11 mouse cellular contexts compared by ENCODE assay signal in genomic region chr2:167271121-167271521, GRCm38 (mm10). TPM values are rescaled to one million over a fixed set of nuclear protein-coding genes. Genes with fewer than 3 reads are reported as not detected.
DNase-seq lines count a peak whose midpoint lies in the region; ATAC-seq lines count a peak whose summit lies in the region.
"Had no signal": no experiment of that assay in that cellular context is flagged by ENCODE, and none has a peak within 500 bp of the region (broad histone marks: within the 10 kb centered on the region; RNA-seq: fewer than 3 reads in every experiment).

No protein-coding gene starts in this region.

- DNase-seq in heart, adult 11 months, result peak; percentile 98
- no peak for DNase-seq in heart, embryonic 10.5 days (ENCODE audit: low spot score)
- DNase-seq in ovary, adult 18-20 months (ENCODE audit: low spot score), result peak; percentile 0
- no peak for DNase-seq in ovary, postnatal 14 days (ENCODE audit: low spot score)
- peak; percentile 74 to 76 for DNase-seq in heart, postnatal 10 days
- peak; percentile 7 for DNase-seq in urinary bladder, postnatal 25 days (ENCODE audit: low spot score)
- DNase-seq in T-cell, adult 2 months (ENCODE audit: low spot score), result no peak
- DNase-seq: cerebellum, adult 8-10 months had no signal

- peaks cover 11% of the 10 kb centered on the region; the same call in 1 of the 2 replicates for H3K4me1 ChIP-seq in heart, embryonic 10.5 days
- H3K4me1 ChIP-seq in midbrain, embryonic 13.5 days (replicated peaks), result no peaks in the 10 kb centered on the region
- H3K4me1 ChIP-seq: neural tube, embryonic 12.5 days had no signal

- no peak overlapping the region for H3K9ac ChIP-seq in midbrain, embryonic 13.5 days (replicated peaks)
- H3K9ac ChIP-seq: neural tube, embryonic 12.5 days had no signal

- 78% methylated on average over 9 of the region's 9 CpGs for WGBS in heart, embryonic 10.5 days
- WGBS in midbrain, embryonic 13.5 days, result 86% methylated on average over 9 of the region's 9 CpGs

- no peak overlapping the region for H3K27ac ChIP-seq in heart, embryonic 10.5 days
- H3K27ac ChIP-seq in midbrain, embryonic 13.5 days, result no peak overlapping the region
- H3K27ac ChIP-seq: neural tube, embryonic 12.5 days had no signal

- no peaks in the 10 kb centered on the region for H3K27me3 ChIP-seq in heart, embryonic 10.5 days (ENCODE audit: insufficient read depth, poor library complexity, severe bottlenecking)
- H3K27me3 ChIP-seq in midbrain, embryonic 13.5 days, result no peaks in the 10 kb centered on the region
- H3K27me3 ChIP-seq: neural tube, embryonic 12.5 days had no signal

- intact Hi-C loops in heart, postnatal 10 days (cut with DNase I), result no loop called here

- no peak overlapping the region for H3K4me2 ChIP-seq in midbrain, embryonic 13.5 days (replicated peaks)
- H3K4me2 ChIP-seq: neural tube, embryonic 12.5 days had no signal

- H3K9me3 ChIP-seq in heart, embryonic 10.5 days, result no peaks in the 10 kb centered on the region
- no peaks in the 10 kb centered on the region for H3K9me3 ChIP-seq in midbrain, embryonic 13.5 days
- H3K9me3 ChIP-seq: neural tube, embryonic 12.5 days had no signal

- H3K36me3 ChIP-seq in heart, embryonic 10.5 days, result no peaks in the 10 kb centered on the region
- H3K36me3 ChIP-seq in midbrain, embryonic 13.5 days, result no peaks in the 10 kb centered on the region
- H3K36me3 ChIP-seq: neural tube, embryonic 12.5 days had no signal

- ATAC-seq in midbrain, embryonic 13.5 days, result no peak

- no peak overlapping the region for H3K4me3 ChIP-seq in heart, embryonic 10.5 days
- H3K4me3 ChIP-seq in midbrain, embryonic 13.5 days (replicated peaks), result no peak overlapping the region
- H3K4me3 ChIP-seq: neural tube, embryonic 12.5 days had no signal

RNA-seq across cellular contexts. Expression of gene Ptgis, which starts 30.7 kb away (rescaled TPM):
- 16.3 and 21.4 TPM in 2 replicates for polyA plus RNA-seq in heart, embryonic 10.5 days (2016; fragmentation: Nextera tagmentation; extraction: Ambion mirVana)
- 10 to 100 TPM; 35.8 to 39.7 TPM for total RNA-seq in heart, postnatal 10 days (2021)
- polyA plus RNA-seq in midbrain, embryonic 13.5 days (2015; fragmentation: Nextera tagmentation; extraction: Ambion mirVana), result 4.0 and 4.5 TPM in 2 replicates
- total RNA-seq: megakaryocyte-erythroid progenitor cell, adult 5-6 weeks had no signal

Comparison
In these comparisons a context has a peak if more than half of its experiments do, and no peak if none do; other contexts are left out.
1. DNase-seq: peak in heart, adult 11 months (single experiment), ovary, adult 18-20 months (single experiment), heart, postnatal 10 days (2 of 2) and urinary bladder, postnatal 25 days (single experiment); none in heart, embryonic 10.5 days (single experiment), ovary, postnatal 14 days (single experiment) and T-cell, adult 2 months (single experiment).